ENCODE assay signal across 9 mouse cellular contexts in the genomic region with DNA sequence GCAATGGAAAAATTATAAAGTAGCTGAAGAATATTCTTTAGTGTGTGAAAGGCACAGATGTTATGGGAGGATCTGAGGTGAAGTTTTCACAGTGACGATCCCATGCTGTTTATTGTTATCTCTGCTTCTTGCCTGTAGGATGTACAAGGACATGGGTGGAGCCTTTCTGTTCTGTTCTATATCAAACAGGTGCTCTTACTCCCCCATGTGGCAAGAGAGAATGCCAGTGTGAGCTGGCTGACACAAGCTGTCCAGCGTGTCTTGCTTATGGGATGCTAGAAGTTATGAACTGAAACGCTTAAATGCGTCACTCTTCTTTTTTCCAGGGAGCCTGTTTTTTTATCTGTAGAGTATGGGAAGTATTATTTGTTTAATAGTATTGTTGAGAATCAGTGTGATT.
DNase-seq lines count a peak whose midpoint lies in the region; ATAC-seq lines count a peak whose summit lies in the region.
"Had no signal": no experiment of that assay in that cellular context is flagged by ENCODE, and none has a peak within 500 bp of the region (broad histone marks: within the 10 kb centered on the region; RNA-seq: fewer than 3 reads in every experiment).

No protein-coding gene starts in this region.

- no peaks in the 10 kb centered on the region for H3K9me3 ChIP-seq in forebrain, embryonic 10.5 days
- no peaks in the 10 kb centered on the region for H3K9me3 ChIP-seq in forebrain, embryonic 15.5 days
- H3K9me3 ChIP-seq in neural tube, embryonic 11.5 days (ENCODE audit: control insufficient read depth, low read length): no peaks in the 10 kb centered on the region
- H3K9me3 ChIP-seq: lung, embryonic 15.5 days had no signal

- H3K36me3 ChIP-seq in forebrain, embryonic 10.5 days (replicated peaks): no peaks in the 10 kb centered on the region
- H3K36me3 ChIP-seq in forebrain, embryonic 15.5 days: no peaks in the 10 kb centered on the region
- H3K36me3 ChIP-seq in neural tube, embryonic 11.5 days (ENCODE audit: control insufficient read depth, insufficient read depth, low read length): no peaks in the 10 kb centered on the region
- H3K36me3 ChIP-seq: lung, embryonic 15.5 days had no signal

- peak; percentile 26 for DNase-seq in forebrain, embryonic 10.5 days (ENCODE audit: extremely low spot score, low spot score)
- DNase-seq in neural tube, embryonic 11.5 days (ENCODE audit: low spot score): peak; percentile 45
- DNase-seq in neural tube, embryonic 10.5 days (ENCODE audit: extremely low spot score, low spot score): no peak
- DNase-seq in retina, postnatal 1 day: peak; percentile 68
- DNase-seq in urinary bladder, adult 18-20 months (ENCODE audit: low spot score in 2 of 2): no peak
- DNase-seq in B cell, adult 2 months: no peak

- H3K27me3 ChIP-seq in forebrain, embryonic 10.5 days (ENCODE audit: poor library complexity, severe bottlenecking): no peaks in the 10 kb centered on the region
- no peaks in the 10 kb centered on the region for H3K27me3 ChIP-seq in forebrain, embryonic 15.5 days
- no peaks in the 10 kb centered on the region for H3K27me3 ChIP-seq in neural tube, embryonic 11.5 days (ENCODE audit: control insufficient read depth, insufficient read depth, low read length)
- H3K27me3 ChIP-seq: lung, embryonic 15.5 days had no signal

- no peak overlapping the region for H3K9ac ChIP-seq in forebrain, embryonic 15.5 days (replicated peaks)
- no peak overlapping the region for H3K9ac ChIP-seq in neural tube, embryonic 11.5 days (ENCODE audit: low read length)
- H3K9ac ChIP-seq: lung, embryonic 15.5 days had no signal

- H3K4me1 ChIP-seq in forebrain, embryonic 10.5 days: no peaks in the 10 kb centered on the region
- no peaks in the 10 kb centered on the region for H3K4me1 ChIP-seq in forebrain, embryonic 15.5 days
- no peaks in the 10 kb centered on the region for H3K4me1 ChIP-seq in neural tube, embryonic 11.5 days (ENCODE audit: control insufficient read depth, insufficient read depth, low read length)
- H3K4me1 ChIP-seq: lung, embryonic 15.5 days had no signal

- no peak overlapping the region for H3K4me2 ChIP-seq in forebrain, embryonic 15.5 days (replicated peaks)
- no peak overlapping the region for H3K4me2 ChIP-seq in neural tube, embryonic 11.5 days (ENCODE audit: low read depth)
- H3K4me2 ChIP-seq: lung, embryonic 15.5 days had no signal

- no peak for ATAC-seq in forebrain, embryonic 15.5 days (replicated peaks)
- ATAC-seq in neural tube, embryonic 11.5 days (ENCODE audit: insufficient read depth, low FRiP score, low TSS enrichment): no peak
- ATAC-seq in granulocyte monocyte progenitor cell, adult 5-6 weeks (replicated peaks; ENCODE audit: poor library complexity, severe bottlenecking): peak; percentile 66

- 56% methylated on average over 4 of the region's 4 CpGs for WGBS in forebrain, embryonic 10.5 days
- WGBS in forebrain, embryonic 15.5 days: 54% methylated on average over 4 of the region's 4 CpGs
- 65% methylated on average over 4 of the region's 4 CpGs for WGBS in neural tube, embryonic 11.5 days

- no peak overlapping the region for H3K4me3 ChIP-seq in forebrain, embryonic 10.5 days
- H3K4me3 ChIP-seq in forebrain, embryonic 15.5 days: no peak overlapping the region
- H3K4me3 ChIP-seq in neural tube, embryonic 11.5 days (ENCODE audit: low read depth, low read length): no peak overlapping the region
- H3K4me3 ChIP-seq: lung, embryonic 15.5 days had no signal

- no peak overlapping the region for H3K27ac ChIP-seq in forebrain, embryonic 10.5 days
- H3K27ac ChIP-seq in forebrain, embryonic 15.5 days (replicated peaks): no peak overlapping the region
- no peak overlapping the region for H3K27ac ChIP-seq in neural tube, embryonic 11.5 days (ENCODE audit: low read depth, low read length)
- H3K27ac ChIP-seq: lung, embryonic 15.5 days had no signal

Comparison
In these comparisons a context has a peak if more than half of its experiments do, and no peak if none do; other contexts are left out.
1. DNase-seq: peak in forebrain, embryonic 10.5 days (single experiment), neural tube, embryonic 11.5 days (single experiment) and retina, postnatal 1 day (single experiment); none in neural tube, embryonic 10.5 days (single experiment), urinary bladder, adult 18-20 months (0 of 2) and B cell, adult 2 months (0 of 2).